Mouse (Mus musculus): ENCODE measurements around the gene Rmi2.

GRCm38 (mm10) chr16:10828461-10828805 lies 6.4 kb upstream of the Rmi2 start:
- TF ChIP-seq TAL1 (IDR thresholded peaks at IDR 0.05; ENCODE audit: low read length) (no peak), GATA1 (IDR thresholded peaks at IDR 0.05; ENCODE audit: low read length) (no peak)

Measured in erythroblast, embryonic 14.5 days (primary cell).